Mouse (Mus musculus): Measurements from ENCODE around the gene Cradd.
A peak's percentile ranks its signal among the peaks of the same experiment; 100 is the strongest.

Cradd gene

DNA sequence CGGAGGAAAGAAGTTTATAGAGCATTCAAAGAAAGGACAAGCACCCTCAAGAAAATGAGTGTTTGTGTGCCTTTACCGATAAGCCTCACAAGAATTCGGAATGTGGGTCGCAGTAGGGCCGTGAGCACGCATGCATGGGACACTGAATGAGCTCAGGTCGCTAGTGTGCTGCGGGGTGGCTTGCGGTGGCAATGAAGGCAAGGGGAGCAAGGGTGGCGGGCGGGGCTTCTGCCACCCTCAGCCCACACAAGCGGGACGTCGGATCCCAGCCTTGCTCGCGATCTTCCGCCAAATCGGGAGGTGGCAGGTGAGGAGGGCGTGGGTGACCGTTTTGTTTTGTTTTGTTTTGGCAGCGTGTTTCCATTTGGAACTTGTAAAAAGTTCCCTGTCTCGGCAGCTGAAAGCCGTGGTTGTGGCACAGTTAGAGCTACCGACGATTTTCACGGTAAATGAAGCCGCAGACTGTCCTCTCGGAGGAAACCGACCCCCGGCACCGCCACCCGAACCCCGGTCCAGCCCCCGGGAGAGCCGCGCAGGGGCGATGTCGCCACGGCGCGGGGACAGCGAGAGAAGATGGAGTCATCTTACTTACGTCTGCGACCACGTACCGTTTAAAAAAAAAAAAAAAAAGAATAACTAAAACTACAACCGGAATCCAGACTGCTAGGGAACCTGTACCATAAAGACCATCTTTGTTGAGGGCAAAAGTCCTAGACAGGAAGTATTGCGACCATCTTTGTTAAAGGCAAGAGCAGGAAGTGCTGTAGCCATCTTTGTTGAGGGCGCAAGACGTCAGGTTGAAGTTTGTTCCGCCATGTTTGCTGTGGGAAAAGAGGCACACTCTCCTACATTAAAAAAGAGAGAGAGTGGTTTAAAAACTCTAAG is at the start of gene Cradd:
TSS of gene Cradd (minus strand) at position 741 of the 885 bp plus-strand sequence.
- peak; percentile 92 for DNase-seq

DNA sequence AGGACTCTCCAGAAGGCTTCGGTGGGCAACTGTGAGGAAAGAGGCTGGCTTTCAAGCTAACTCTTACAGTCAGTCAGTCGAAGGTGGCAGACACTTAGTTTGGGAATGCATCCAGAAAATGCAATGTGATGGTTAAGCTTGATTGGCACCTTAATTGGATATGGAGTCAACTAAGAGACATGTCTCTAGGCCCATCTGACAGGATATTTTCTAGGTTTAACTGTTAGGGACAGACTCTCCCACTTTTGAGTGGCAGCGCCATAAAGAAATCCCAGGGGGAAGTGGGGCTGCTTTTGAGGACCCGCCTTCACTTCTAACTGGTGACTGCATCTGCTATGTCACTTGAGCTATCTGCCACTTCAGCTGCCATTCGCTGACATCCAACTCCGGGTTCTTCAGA is 49.4 kb upstream of the Cradd start:
- DNase-seq: no peak

DNA sequence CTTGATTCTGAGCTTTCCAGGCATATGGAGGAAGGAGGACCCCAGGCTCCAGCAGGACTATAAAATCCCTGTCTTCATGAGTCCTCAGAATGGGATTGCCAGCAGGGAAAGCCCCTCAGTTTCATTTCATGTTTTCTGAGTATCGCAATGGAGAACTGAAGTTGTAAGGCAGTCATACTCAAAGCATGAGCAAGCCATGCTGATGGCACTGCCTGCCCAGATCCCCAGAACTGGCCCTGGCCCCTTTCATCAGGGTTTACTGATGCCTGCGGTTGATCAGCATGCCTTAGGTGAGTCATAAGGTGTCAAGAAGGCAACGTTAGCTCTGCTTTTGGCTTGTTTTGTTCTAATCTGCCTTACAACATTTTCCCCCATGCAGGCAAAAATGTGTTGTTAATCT is 48.0 kb upstream of the Cradd start:
- DNase-seq: no peak

DNA sequence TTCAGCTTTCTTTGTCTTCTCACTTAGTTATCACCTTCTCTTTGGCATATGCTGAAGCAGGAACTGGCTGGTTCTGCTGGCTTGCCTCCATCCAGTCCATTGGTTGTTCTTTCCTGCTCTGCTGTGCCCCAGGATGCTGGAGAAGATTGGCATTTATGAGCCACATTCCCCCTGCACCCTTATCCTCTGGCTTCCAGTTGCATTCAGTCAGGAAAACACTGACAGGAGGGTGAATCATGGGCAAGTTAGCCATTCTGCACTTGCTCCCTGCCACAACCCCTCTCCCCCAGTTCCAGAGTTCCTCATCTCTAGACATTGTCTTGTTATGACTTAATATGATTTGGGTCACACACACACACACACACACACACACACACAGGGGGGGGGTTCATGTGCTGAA is 45.3 kb upstream of the Cradd start:
- DNase-seq: no peak

DNA sequence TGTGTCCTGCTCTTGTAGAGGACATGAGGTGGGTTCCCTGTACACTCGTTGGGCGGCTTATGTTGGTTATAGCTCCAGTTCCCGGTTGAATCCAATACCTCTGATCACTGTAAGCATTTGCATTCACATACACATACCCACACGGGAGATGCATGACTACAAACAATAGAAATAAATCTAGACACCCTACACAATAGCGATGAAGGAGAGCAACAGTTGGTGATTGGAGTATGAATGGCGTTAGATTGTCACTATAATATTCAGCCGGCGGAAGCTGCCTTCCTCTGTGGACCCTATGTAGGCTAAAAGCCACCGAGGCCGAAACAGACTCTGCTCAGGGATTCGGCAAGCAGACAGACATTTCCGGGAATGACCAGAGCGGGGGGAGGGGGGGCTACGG is 44.2 kb upstream of the Cradd start:
- no peak for DNase-seq

DNA sequence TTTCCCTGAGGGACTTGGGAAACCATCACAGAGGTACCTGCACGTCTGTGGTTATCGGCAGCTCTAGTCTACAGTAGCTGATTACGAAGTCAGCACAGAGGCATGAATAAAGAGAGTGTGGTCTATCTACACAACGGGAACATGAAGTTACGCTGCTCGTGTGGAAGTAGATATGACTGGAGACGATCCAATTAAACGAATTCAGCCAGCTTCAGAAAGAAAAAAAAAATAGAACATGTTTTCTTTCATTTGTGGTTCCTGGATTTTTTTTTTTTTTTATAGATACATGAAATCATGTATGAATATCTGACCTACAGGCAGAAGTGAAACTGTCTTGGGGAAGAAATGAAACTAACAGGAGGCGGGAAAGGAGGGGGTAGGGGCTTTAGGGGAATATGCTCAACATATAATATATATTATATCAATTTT is 43.7 kb upstream of the Cradd start:
- DNase-seq: no peak

DNA sequence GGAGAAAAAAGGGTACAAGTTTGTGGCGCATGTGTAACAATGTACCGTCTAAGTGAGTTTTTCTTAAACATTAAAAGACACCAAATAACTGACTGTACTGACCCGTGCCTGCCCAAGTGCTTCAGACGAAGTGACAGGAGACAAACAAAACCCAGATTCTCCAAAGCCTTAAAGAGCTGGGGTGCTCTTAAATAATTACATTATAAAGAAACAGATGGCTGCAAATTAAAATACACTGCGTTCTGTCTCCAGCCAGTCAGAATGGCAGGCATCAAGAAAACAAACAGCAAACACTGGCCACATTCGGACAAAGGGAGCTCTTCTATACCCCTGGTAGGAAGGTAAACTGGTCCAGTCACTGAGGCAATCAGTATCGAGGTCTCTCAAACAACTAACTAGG is 43.3 kb upstream of the Cradd start:
- no peak for DNase-seq

DNA sequence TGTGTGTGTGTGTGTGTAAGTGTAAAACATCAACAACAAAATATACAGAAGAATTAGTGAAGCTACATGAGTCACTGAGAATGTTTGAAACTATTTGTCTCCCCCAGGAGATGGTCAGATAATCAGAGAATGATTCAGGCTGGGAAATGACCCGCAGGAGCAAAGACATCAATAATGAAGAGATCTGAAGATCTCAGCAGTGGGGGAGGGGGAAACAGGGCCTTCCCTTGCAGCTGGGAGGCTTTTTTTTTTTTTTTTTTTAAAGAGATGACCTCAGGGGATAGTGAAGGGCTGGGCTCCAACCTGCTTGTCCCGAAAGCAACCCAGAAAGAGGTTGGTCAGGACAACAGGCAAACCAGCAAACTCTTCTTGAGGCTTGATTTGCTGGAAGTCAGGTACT is 38.4 kb upstream of the Cradd start:
- DNase-seq: no peak

DNA sequence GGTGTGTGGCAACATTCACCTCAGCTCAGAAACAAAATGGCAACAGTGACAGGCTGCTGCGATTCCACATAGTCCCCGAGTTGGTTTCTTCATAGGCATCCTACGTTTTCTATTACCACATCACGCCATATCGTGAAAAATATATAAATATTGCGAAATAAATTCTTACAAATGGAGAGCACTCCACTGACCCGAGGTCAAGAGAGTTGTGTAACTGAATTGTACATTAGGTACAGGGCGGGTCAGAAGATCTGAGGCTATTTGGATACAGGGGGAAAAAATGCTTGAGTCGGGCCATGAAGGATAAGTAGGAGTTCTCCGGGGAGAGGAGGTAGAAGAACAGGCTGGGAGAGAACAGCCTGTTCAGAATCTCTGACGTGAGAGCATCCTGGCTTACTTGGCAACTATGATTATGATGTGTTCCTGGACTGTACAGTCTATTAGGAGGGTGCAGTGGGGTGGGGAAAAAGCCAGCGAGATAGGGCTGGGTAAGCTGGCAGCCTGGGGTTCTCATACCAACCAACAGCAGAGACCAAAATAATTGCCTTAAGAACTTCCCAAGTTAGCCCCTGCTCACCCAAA is 37.4 kb upstream of the Cradd start:
- no peak for DNase-seq

DNA sequence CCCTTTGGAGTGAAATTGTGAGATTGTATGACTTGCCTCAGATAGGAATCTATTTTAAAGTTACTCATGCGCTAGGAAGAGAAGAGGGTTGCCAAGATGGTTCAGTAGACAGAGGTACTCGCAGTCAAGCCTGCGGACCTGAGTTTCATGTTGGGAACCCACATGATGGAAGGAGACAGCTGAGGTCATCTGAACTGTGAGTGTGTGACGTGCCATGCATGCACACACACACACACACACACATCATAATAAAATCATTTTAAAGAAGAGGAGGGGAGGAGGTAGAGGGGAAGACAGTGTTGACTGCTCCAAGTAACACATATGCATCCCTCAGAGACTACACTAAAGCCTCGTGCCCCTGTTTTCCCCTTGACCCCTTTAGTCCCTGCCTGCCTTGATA is 36.1 kb upstream of the Cradd start:
- DNase-seq: no peak

DNA sequence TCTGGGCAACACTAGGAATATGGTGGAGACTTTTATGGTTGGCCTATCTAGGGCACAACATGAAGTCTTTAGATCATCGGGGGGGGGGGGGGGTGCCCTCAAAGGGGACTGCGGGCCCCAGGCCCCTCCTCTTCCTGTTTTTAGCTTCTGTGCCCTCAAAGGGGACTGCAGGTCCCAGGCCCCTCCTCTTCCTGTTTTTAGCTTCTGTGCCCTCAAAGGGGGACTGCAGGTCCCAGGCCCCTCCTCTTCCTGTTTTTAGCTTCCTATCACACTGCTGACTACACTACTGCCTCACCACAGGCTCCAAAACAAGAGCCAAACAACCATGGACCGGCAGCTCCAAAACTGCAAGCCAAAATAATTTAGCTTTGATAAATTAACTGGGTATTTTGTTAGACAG is 33.8 kb upstream of the Cradd start:
- DNase-seq: no peak

DNA sequence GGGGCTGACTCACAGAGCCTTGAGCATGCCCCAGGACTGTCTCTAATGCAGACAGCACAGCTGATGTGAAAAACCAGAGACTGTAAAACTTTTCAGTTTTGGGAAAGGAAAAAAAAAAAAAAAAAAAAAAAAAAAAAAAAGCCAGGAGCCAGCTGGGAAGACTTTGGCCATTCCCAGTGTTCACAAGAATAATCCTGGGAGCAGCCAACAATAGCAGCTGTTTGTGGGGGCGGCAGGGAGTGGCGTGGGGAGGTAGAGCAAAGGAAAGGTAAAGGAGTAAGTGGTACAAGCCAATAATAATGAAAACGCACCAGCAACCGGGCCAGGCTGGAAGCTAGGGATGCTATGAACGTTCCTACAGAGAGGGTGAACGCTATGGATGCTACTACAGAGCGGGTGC is 32.8 kb upstream of the Cradd start:
- DNase-seq: no peak

DNA sequence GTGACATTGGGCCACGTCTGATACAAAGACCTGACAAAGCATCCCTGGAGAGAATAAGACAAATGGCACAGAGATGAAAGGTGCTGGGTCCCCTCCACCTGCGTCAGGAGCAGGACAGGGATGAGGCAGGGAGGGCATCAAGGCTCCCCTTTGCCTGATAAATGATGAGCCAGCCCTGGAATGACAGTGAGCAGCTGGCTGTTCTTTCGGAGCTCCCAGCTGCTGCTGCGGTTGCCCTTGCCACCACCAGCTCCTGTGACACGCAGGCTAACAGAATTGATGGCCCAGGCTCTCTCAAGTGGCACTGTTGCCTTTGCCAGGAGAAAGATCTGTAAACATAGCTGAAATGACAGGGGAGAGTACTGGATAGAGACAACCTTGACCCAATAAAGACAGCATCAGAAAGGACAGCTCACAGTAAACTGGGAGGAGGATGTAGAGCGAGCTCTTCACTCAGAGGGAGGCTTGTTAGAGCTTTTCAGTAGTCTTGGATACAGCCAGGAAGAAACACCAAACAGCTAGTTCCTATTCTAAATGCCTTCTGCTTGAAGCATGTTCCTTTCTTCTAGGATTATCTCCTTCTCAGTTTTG is 31.8 kb upstream of the Cradd start:
- no peak for DNase-seq

DNA sequence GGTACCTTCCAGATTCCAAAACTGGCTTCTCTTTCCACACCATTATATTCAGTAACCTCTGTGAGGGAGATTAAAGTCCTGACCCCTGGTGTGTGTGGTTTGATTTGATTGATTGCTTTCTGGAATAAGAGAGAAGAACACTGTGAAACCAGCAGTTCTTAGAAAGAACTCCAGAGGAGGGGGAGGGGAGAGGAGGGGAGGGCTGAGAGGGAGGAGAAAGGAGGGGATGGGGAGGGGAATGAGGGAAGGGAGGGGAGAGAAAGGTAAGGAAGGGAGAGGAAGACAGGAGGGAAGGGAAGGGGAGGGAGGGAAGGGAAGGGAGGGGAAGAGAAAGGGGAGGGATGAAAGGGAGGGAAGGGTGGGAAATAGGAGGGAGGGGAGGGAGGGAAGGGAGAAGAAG is 30.7 kb upstream of the Cradd start:
- no peak for DNase-seq

DNA sequence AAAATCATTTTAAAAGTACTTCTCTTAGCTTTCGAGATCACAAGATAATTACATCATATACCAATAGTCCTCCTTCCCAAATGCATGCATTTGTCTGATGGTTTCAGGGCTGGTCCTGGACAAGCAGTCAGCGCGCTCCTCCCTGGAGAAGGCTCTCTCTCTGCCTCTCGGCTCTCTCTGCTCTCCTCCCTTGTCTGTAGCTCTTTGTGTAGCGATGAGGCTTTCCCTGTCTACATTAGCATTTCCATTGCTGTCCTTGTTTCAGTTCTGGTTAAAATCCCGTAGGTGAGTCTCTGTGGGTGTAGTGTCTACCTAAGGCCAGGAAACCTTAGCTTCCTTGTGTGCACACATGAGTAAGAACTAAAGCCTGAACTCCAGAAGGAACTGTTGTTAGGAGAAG is 30.1 kb upstream of the Cradd start:
- no peak for DNase-seq

DNA sequence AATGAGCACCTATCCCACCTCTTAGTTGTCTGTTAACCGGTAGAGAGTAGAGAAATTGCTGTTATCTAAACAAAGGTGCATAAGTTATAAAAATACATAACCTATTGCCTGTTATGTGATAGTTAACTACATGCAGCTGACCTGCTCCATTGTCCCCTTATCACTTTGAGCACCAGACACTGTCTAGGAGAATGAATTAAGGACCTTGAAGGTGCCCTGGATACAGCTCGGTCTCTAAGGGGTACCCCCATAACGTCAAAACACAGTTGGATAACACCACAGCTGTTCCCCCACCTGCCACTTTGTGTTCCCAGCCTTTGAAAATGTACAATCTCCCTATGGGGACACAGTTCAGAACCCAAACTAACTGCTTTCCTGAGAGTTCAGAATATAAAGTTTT is 24.5 kb upstream of the Cradd start:
- DNase-seq: no peak

DNA sequence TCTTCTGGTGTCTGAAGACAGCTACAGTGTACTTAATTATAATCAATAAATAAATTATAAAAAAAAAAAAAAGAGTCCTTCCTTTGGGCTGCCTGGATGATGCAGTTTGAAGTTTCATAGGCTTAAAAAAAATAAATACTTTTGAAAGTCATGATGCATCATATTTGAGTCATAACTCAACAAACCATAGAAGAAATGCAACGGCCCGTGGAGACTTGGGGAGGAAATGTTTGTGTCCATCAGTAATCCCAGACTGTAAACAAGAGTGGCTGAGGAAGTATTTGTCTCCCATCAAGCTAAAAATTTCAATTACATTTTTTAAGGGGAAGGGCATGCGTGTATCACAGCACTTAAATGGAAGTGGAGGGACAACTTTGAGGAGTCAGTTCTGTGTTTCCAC is 23.8 kb upstream of the Cradd start:
- DNase-seq: no peak

DNA sequence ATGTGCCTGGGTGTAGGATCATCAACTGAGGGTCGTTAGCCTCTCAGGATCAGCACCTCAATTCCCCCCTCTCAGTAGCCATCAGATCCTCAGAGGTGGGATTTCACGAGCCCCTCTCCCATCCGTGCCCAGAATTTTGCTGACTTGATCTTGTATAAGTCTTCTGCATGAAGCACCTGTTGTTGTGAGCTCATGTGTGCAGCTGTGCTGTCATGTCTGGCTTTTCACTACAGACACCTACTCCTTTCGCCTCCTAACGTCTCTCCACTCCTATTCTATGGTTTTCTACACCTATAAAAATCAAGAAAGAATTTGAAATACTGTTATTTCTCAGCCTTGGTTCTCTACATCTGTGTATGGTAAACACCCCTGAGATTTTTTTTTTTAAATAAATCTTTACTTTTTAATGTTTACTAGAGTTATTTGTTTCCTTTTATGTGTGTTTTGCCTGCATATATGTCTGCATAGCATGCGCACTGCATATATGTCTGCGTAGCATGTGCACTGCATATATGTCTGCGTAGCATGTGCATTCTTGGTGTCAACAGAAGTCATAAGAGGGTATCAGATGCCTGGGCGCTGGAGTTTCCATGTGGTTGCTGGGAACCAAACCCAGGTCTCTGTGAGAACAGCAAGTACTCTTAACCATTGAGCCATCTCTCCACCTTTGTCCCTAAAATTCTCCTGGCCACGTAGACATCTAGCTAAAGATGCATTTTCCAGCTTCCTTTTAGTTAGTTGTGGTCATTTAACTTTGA is 19.1 kb upstream of the Cradd start:
- no peak for DNase-seq

DNA sequence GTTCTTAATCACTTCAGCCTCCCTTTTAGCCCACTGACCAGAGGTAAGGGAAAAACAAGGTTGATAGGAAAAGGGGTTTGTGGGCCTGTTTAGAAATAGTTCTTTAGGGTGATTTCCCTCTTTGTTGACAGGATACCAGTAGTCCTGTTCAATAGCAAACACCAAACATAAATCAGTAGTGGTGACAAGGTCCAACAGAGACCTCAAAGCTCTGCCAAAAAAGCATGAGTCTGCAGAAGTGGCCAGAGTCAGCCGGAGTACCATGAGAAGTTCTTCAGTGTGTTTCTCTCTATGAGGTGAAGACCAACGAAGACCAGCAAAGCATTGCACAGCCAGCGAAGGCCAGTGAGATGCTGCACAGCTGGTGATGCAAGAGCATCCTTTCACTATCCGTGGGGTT is 16.7 kb upstream of the Cradd start:
- no peak for DNase-seq

DNA sequence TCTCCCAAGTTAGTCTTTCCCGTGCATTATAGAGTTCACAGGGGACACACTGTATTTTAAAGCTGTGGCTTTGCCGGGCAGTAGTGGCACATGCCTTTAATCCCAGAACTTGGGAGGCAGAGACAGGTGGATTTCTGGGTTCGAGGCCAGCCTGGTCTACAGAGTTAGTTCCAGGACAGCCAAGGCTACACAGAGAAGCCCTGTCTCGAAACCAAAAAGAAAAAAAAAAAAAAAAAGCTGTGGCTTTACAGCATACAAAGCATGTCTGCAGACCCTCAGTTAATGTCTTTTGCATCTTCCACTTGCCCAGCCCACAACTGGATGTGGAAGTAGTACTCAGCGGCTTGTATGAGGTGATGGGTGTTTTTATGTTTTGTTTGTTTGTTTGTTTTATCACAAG is 13.7 kb upstream of the Cradd start:
- DNase-seq: no peak

DNA sequence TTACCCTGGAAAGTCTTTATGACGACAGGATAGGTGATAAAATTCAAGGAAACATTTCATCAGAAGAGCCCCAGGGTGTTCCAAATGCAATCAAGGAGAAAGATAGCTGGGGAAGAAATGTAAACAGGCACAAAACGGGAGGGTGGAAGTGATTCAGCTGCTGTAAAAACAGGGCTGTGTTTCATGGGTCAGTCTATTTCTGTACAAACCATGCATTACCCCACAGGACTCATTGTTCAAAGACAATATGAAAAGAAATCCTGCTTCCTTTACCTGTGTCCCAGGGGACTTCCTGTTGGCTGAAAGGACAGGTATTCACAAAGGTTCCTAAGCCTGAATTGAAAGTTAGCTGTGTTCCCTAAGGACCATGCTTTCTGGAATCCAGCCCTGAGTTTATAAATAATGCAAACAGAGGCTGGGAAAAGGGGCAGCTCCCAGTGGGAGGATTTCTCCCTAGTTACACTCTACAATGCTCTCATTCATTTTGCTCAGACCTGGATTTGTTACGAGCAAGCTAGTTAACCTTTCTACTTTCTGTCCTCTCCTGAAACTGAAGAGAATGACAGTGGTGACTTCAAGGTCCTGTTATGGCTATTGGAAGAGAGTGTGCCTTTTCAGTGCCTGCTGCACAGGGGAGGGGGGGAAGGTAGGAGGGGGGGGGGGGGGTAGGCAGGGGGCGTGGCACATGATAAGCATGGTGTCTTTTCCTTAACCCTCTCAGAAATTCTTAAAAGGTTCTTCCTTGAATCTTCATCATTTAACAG is 13.0 kb upstream of the Cradd start:
- no peak for DNase-seq

DNA sequence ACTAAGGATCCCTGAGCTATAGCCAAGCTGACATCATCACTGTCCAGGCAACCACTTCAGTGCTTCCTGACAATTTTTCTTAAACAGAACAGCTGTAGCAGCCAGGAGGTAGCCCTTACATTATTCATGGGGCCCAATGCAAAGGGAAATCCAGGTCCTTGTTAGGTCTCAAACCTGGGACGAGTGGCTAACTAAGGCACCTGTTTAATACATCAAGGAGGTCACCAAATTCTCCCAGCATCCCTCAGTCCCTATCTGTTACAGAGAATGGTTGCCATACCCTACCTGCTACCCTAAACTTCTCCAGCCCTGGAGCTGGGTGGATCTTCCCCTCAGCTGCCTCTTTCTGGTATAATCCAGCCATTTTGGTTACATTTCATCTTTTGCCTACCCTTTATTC is 10.9 kb upstream of the Cradd start:
- no peak for DNase-seq

DNA sequence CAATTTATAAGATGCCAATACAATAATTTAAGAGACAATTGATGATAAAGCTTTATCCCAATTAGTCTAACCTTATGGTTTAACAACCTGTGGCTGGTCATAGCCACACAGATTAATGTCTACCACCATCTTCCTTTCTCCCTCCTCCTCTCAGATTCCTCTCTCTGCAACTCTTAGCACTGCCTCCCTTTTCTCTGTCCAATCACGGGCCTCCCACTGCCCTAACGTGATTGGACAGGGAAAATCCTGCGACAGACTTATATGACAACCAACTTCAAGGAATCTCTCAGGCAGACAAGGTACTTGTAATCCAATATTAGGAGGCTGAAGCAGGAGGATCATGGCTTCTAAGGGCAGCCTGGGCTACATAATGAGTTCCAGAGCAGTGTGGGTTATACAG is 8.7 kb upstream of the Cradd start:
- no peak for DNase-seq
